Mouse (Mus musculus) bone marrow, adult 2 months (tissue): ENCODE data around the gene Bpifb3.

Source experiments
- CTCF ChIP-seq: fragments of 200-500 bp; IDR thresholded peaks from 2 replicates; pipeline ENCODE4 v1.5.1; 2011; ENCODE audit warnings: low read length, control low read depth; ENCODE audit not compliant: control insufficient read depth, insufficient read depth
- POLR2A ChIP-seq: fragments of 200-500 bp; IDR thresholded peaks from 2 replicates; pipeline ENCODE4 v1.6.1; 2011; ENCODE audit warnings: low read depth, mild to moderate bottlenecking, control low read depth, low read length, borderline replicate concordance; ENCODE audit not compliant: control insufficient read depth

GRCm38 (mm10) chr2:153962821-153963331 lies 44.8 kb downstream of the Bpifb3 start:
- TF ChIP-seq CTCF (no peak), POLR2A (no peak)
